Mouse (Mus musculus) megakaryocyte progenitor cell, adult 5-6 weeks (primary cell): Measurements from ENCODE around the gene Cd70. TPM values are rescaled to one million over a fixed set of nuclear protein-coding genes. Genes with fewer than 3 reads are reported as not detected.

Experiments used
- ATAC-seq: replicated peaks from 2 replicates; pipeline ENCODE4 v1.8.0; 2016; ENCODE audit warnings: mild to moderate bottlenecking, moderate TSS enrichment, inconsistent platforms; ENCODE audit not compliant: poor library complexity
- total RNA-seq, 2 experiments: library from RNA; stranded (forward) in 1 of 2; stranded (reverse) in 1 of 2; fragments of 157-497, 149-512 nt in 1 of 2; fragments of 200-1000 nt in 1 of 2; gene quantifications; 2 replicates each; pipeline versions ENCODE4 v1.2.3 to v1.2.4; 2015 to 2017

Cd70 gene
- total RNA-seq, 2 experiments from 2014 or later, result not detected

DNA sequence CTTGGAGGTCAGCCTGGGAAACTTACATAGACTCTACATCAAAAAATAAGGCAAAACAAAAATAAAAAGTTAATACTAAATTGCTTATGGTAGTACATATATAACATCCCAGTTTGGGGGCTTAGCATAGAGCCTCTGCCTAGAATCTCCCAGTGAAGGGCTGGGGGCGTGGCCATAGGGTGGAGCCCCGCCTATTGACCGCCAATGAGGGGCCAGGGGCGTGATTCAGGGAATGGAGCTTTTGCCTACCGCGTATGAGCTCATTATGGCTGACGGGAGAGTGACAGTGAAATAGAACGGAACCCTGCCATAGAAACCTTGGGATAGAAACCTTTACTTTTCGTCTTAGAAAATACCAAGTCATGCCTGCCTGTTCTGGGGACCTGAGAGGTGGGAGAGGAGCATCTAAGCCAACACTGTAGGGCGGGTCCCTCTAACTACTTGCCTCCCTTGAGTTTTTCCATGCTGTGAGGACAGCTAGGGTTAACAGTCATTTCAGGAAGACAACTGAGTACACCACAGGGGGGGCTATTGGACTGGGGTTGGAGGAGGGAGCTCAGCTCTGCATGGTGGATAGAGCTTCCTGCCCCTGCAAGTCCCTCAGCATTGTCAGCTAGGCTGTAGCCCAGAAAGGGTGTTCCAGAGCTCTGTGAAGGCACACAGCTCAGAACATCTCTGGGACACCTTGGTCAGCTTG lies 49.8 kb downstream of the Cd70 start:
- peak; percentile 33 for ATAC-seq

DNA sequence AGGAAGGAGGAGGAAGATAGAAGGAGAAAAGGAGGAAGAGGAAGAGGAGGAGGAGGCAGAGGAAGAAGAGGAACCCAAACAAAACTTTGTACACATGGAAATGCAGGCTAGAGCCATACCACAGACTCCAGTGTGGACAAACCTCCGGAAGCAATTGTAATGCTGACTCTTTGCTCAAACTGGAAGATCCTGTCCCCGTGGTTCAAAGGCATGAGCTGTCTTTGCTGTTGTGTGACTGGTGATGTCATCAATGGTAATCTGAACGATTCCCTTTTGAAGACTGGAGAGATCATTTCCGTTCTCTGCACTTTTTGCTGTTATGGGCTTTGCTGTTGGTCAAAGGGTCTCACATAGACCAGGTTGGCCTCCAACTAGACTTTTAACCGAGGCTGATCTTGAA lies 51.3 kb downstream of the Cd70 start:
- ATAC-seq, result no peak

DNA sequence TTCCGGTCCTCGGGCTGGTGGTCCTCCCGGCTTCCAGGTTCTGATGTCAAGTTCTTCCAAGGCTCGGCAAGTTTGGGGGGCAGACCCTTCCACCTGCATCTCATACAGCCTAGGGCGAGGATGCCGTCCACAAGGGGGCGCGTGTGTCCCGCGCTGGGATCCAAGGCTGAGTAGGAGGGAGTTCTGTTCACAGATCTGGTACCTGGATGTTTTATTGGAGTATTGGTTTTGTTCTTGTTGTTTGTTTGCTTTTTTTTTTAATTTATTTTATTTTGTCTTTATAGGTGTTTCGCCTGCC lies 53.0 kb downstream of the Cd70 start:
- peak; percentile 67 for ATAC-seq

Other genes with a start within 250 kb of the Cd70 start
- 15.5 and 18.2 TPM in 2 replicates for gene Mllt1, start 214.4 kb downstream of the Cd70 start, total RNA-seq (2015)
- gene Mllt1, start 214.4 kb downstream of the Cd70 start, total RNA-seq (2017), result 18.2 and 20.7 TPM in 2 replicates
- not detected in 2 replicates for gene Acer1, start 167.7 kb downstream of the Cd70 start, total RNA-seq (2015)
- not detected in 2 replicates for gene Acer1, start 167.7 kb downstream of the Cd70 start, total RNA-seq (2017)
- 61.2 and 75.2 TPM in 2 replicates for gene Clpp, start 159.5 kb downstream of the Cd70 start, total RNA-seq (2015)
- 80.5 and 84.9 TPM in 2 replicates for gene Clpp, start 159.5 kb downstream of the Cd70 start, total RNA-seq (2017)
- 15.1 and 16.6 TPM in 2 replicates for gene Alkbh7, start 152.4 kb downstream of the Cd70 start, total RNA-seq (2015)
- 15.0 and 19.8 TPM in 2 replicates for gene Alkbh7, start 152.4 kb downstream of the Cd70 start, total RNA-seq (2017)
- not detected in 2 replicates for gene Pspn, start 149.8 kb downstream of the Cd70 start, total RNA-seq (2015)
- gene Pspn, start 149.8 kb downstream of the Cd70 start, total RNA-seq (2017), result not detected in 2 replicates
- 52.8 and 61.1 TPM in 2 replicates for gene Gtf2f1, start 138.5 kb downstream of the Cd70 start, total RNA-seq (2015)
- gene Gtf2f1, start 138.5 kb downstream of the Cd70 start, total RNA-seq (2017), result 120 and 142 TPM in 2 replicates
- not detected in 2 replicates for gene Gm17949, start 138.3 kb downstream of the Cd70 start, total RNA-seq (2015)
- not detected in 2 replicates for gene Gm17949, start 138.3 kb downstream of the Cd70 start, total RNA-seq (2017)
- gene Khsrp, start 118.3 kb downstream of the Cd70 start, total RNA-seq (2015), result 99.5 and 107 TPM in 2 replicates
- gene Khsrp, start 118.3 kb downstream of the Cd70 start, total RNA-seq (2017), result 68.5 and 89.2 TPM in 2 replicates
- gene Slc25a41, start 108.1 kb downstream of the Cd70 start, total RNA-seq (2015), result not detected in 2 replicates
- not detected in 2 replicates for gene Slc25a41, start 108.1 kb downstream of the Cd70 start, total RNA-seq (2017)
- gene Crb3, start 90.7 kb downstream of the Cd70 start, total RNA-seq (2015), result not detected in 2 replicates
- gene Crb3, start 90.7 kb downstream of the Cd70 start, total RNA-seq (2017), result not detected in 2 replicates
- 10.9 and 13.4 TPM in 2 replicates for gene Slc25a23, start 89.9 kb downstream of the Cd70 start, total RNA-seq (2015)
- gene Slc25a23, start 89.9 kb downstream of the Cd70 start, total RNA-seq (2017), result 1.6 and 2.0 TPM in 2 replicates
- gene Dennd1c, start 71.3 kb downstream of the Cd70 start, total RNA-seq (2015), result 7.6 and 11.5 TPM in 2 replicates
- gene Dennd1c, start 71.3 kb downstream of the Cd70 start, total RNA-seq (2017), result 3.5 and 8.8 TPM in 2 replicates
- not detected in 2 replicates for gene Tubb4a, start 62.0 kb downstream of the Cd70 start, total RNA-seq (2015)
- gene Tubb4a, start 62.0 kb downstream of the Cd70 start, total RNA-seq (2017), result 0.12 TPM in 1 of 2 replicates, not detected in the other
- gene Tnfsf9, start 44.5 kb downstream of the Cd70 start, total RNA-seq (2015), result 1.2 and 2.2 TPM in 2 replicates
- 0.27 and 0.29 TPM in 2 replicates for gene Tnfsf9, start 44.5 kb downstream of the Cd70 start, total RNA-seq (2017)
- gene Tnfsf14, start 44.4 kb upstream of the Cd70 start, total RNA-seq (2015), result 2.1 and 3.5 TPM in 2 replicates
- 6.2 and 6.8 TPM in 2 replicates for gene Tnfsf14, start 44.4 kb upstream of the Cd70 start, total RNA-seq (2017)
- gene C3, start 78.4 kb upstream of the Cd70 start, total RNA-seq (2015), result 164 and 202 TPM in 2 replicates
- 211 and 263 TPM in 2 replicates for gene C3, start 78.4 kb upstream of the Cd70 start, total RNA-seq (2017)
- gene Gpr108, start 98.7 kb upstream of the Cd70 start, total RNA-seq (2015), result 21.5 and 22.6 TPM in 2 replicates
- 22.5 and 24.4 TPM in 2 replicates for gene Gpr108, start 98.7 kb upstream of the Cd70 start, total RNA-seq (2017)
- 3.5 and 3.6 TPM in 2 replicates for gene Trip10, start 99.7 kb upstream of the Cd70 start, total RNA-seq (2015)
- 7.9 and 8.5 TPM in 2 replicates for gene Trip10, start 99.7 kb upstream of the Cd70 start, total RNA-seq (2017)
- gene Vav1, start 129.3 kb upstream of the Cd70 start, total RNA-seq (2015), result 79.5 and 87.2 TPM in 2 replicates
- 286 and 303 TPM in 2 replicates for gene Vav1, start 129.3 kb upstream of the Cd70 start, total RNA-seq (2017)
- 4.7 and 5.5 TPM in 2 replicates for gene Adgre1, start 208.9 kb upstream of the Cd70 start, total RNA-seq (2015)
- 10.7 and 14.8 TPM in 2 replicates for gene Adgre1, start 208.9 kb upstream of the Cd70 start, total RNA-seq (2017)